Mouse (Mus musculus) heart, postnatal 0 days (tissue): Measurements from ENCODE around the gene Ubash3b.

ENCODE experiments used
- CTCF ChIP-seq: IDR thresholded peaks from 2 replicates; pipeline ENCODE4 v1.5.1; 2016; ENCODE audit warnings: antibody characterized with exemption, control low read depth, low read depth
- EP300 ChIP-seq: IDR thresholded peaks from 2 replicates; pipeline ENCODE4 v1.6.1; 2016; ENCODE audit warnings: antibody characterized with exemption, low read depth

DNA sequence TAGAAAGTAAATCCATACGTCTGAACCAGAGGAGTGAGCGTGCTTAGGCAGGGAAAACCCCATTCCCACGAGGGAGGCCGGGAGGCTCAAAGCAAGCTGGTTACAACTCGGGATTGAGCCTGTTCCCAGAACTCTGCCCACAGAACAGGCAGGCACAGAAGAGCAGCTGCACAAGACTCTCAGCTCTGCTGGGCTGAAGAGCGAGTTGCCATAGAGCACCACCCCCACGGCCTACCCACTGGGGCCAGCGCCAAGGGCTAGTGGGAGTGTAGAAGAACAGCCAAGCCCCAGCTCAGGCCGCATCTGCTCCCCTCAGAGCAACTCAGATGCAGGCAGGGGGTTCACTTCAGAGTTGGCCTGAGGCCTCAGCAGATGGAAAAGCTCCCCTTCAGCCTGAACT, 107.3 kb downstream of the Ubash3b start:
- TF ChIP-seq EP300 (no peak), CTCF (no peak)
